8 mouse cellular contexts compared by ENCODE assay signal in genomic region chr7:99483924-99484319, GRCm38 (mm10). TPM values are rescaled to one million over a fixed set of nuclear protein-coding genes. Genes with fewer than 3 reads are reported as not detected.
DNase-seq lines count a peak whose midpoint lies in the region; ATAC-seq and TF ChIP-seq lines count a peak whose summit lies in the region.

No protein-coding gene starts in this region.

- WGBS in limb, embryonic 11.5 days: 47% methylated on average over 8 of the region's 8 CpGs
- 47% methylated on average over 8 of the region's 8 CpGs for WGBS in neural tube, embryonic 12.5 days

- H3K4me2 ChIP-seq in limb, embryonic 11.5 days (ENCODE audit: low read depth, severe bottlenecking): peak overlapping the region; percentile 10; the same call in 1 of the 2 replicates
- peak overlapping the region; percentile 91 for H3K4me2 ChIP-seq in neural tube, embryonic 12.5 days (replicated peaks)

- no peak overlapping the region for H3K9ac ChIP-seq in limb, embryonic 11.5 days (ENCODE audit: low read length)
- H3K9ac ChIP-seq in neural tube, embryonic 12.5 days: no peak overlapping the region

- H3K36me3 ChIP-seq in limb, embryonic 11.5 days (ENCODE audit: control insufficient read depth, insufficient read depth, low read length): peaks cover 23% of the 10 kb centered on the region
- peaks cover 34% of the 10 kb centered on the region for H3K36me3 ChIP-seq in neural tube, embryonic 12.5 days

- ATAC-seq in erythroid progenitor cell, adult 5-6 weeks (replicated peaks; ENCODE audit: low FRiP score, poor library complexity, severe bottlenecking): peak; percentile 4; the same call in 1 of the 2 replicates
- ATAC-seq in limb, embryonic 11.5 days (ENCODE audit: insufficient number of reproducible peaks, low FRiP score, low TSS enrichment, low read depth): peak; percentile 19; the same call in 1 of the 2 replicates
- ATAC-seq in neural tube, embryonic 12.5 days (ENCODE audit: low FRiP score, low read depth): peak; percentile 34

- H3K4me3 ChIP-seq in layer of hippocampus, adult 2 months: peak overlapping the region; percentile 85
- no peak overlapping the region; the same call in 1 of the 2 replicates for H3K4me3 ChIP-seq in limb, embryonic 11.5 days (ENCODE audit: low read depth, low read length)
- H3K4me3 ChIP-seq in neural tube, embryonic 12.5 days: no peak overlapping the region

- no peaks in the 10 kb centered on the region for H3K27me3 ChIP-seq in limb, embryonic 11.5 days (ENCODE audit: control insufficient read depth, insufficient read depth, low read length)
- H3K27me3 ChIP-seq in neural tube, embryonic 12.5 days (replicated peaks): peaks cover 7% of the 10 kb centered on the region; the same call in 1 of the 2 replicates

- H3K9me3 ChIP-seq in limb, embryonic 11.5 days (ENCODE audit: control insufficient read depth, low read length): no peaks in the 10 kb centered on the region
- H3K9me3 ChIP-seq in neural tube, embryonic 12.5 days: no peaks in the 10 kb centered on the region

- H3K4me1 ChIP-seq in limb, embryonic 11.5 days (ENCODE audit: control insufficient read depth, insufficient read depth, low read length): peaks cover 13% of the 10 kb centered on the region
- peaks cover 35% of the 10 kb centered on the region for H3K4me1 ChIP-seq in neural tube, embryonic 12.5 days

- no peak for DNase-seq in layer of hippocampus, adult 2 months (ENCODE audit: low spot score in 2 of 2)
- DNase-seq in layer of hippocampus, postnatal 14 days (ENCODE audit: low spot score in 2 of 2): no peak
- no peak for DNase-seq in limb, embryonic 11.5 days (ENCODE audit: low spot score)
- no peak for DNase-seq in adipocyte (ENCODE audit: low spot score)
- DNase-seq in thymus, adult 18-20 months: no peak
- DNase-seq in ovary, adult 18-20 months (ENCODE audit: low spot score): no peak

- TF ChIP-seq CTCF in layer of hippocampus, adult 2 months (conservative IDR thresholded peaks at IDR 0.05): no peak

- H3K27ac ChIP-seq in layer of hippocampus, adult 2 months: peak overlapping the region; percentile 95
- H3K27ac ChIP-seq in limb, embryonic 11.5 days (replicated peaks; ENCODE audit: low read depth, low read length): no peak overlapping the region
- H3K27ac ChIP-seq in neural tube, embryonic 12.5 days: no peak overlapping the region

RNA-seq across cellular contexts. Expression of gene Rps3, which starts 0.4 kb away (rescaled TPM):
- total RNA-seq in layer of hippocampus, adult 2 months (2021): 100 to 1,000 TPM; 278 to 289 TPM
- 100 to 1,000 TPM; 245 to 264 TPM for total RNA-seq in layer of hippocampus, postnatal 14 days (2021)
- total RNA-seq in erythroid progenitor cell, adult 5-6 weeks (2015; ENCODE audit: low replicate concordance): 386 and 406 TPM in 2 replicates
- total RNA-seq in erythroid progenitor cell, adult 5-6 weeks (2017; ENCODE audit: low replicate concordance): 293 and 564 TPM in 2 replicates
- polyA plus RNA-seq in limb, embryonic 11.5 days (2014; fragmentation: Nextera tagmentation; extraction: Ambion mirVana): 880 and 888 TPM in 2 replicates
- 536 and 541 TPM in 2 replicates for polyA plus RNA-seq in neural tube, embryonic 12.5 days (2016; fragmentation: Nextera tagmentation; extraction: Ambion mirVana)

RNA-seq across cellular contexts. Expression of gene Klhl35, which starts 18.1 kb away (rescaled TPM):
- total RNA-seq in layer of hippocampus, adult 2 months (2021): 1 to 10 TPM; 2.0 to 2.8 TPM
- 1 to 10 TPM; 4.4 to 4.9 TPM for total RNA-seq in layer of hippocampus, postnatal 14 days (2021)
- not detected in 2 replicates for total RNA-seq in erythroid progenitor cell, adult 5-6 weeks (2015; ENCODE audit: low replicate concordance)
- not detected in 2 replicates for total RNA-seq in erythroid progenitor cell, adult 5-6 weeks (2017; ENCODE audit: low replicate concordance)
- polyA plus RNA-seq in limb, embryonic 11.5 days (2014; fragmentation: Nextera tagmentation; extraction: Ambion mirVana): 0.35 and 0.65 TPM in 2 replicates
- 41.1 and 46.9 TPM in 2 replicates for polyA plus RNA-seq in neural tube, embryonic 12.5 days (2016; fragmentation: Nextera tagmentation; extraction: Ambion mirVana)

RNA-seq across cellular contexts. Expression of gene Arrb1, which starts 51.3 kb away (rescaled TPM):
- 100 to 1,000 TPM; 143 to 148 TPM for total RNA-seq in layer of hippocampus, adult 2 months (2021)
- 100 to 1,000 TPM; 137 to 143 TPM for total RNA-seq in layer of hippocampus, postnatal 14 days (2021)
- total RNA-seq in erythroid progenitor cell, adult 5-6 weeks (2015; ENCODE audit: low replicate concordance): 184 TPM in 2 replicates
- 538 and 553 TPM in 2 replicates for total RNA-seq in erythroid progenitor cell, adult 5-6 weeks (2017; ENCODE audit: low replicate concordance)
- 2.9 and 3.3 TPM in 2 replicates for polyA plus RNA-seq in limb, embryonic 11.5 days (2014; fragmentation: Nextera tagmentation; extraction: Ambion mirVana)
- 16.3 and 18.4 TPM in 2 replicates for polyA plus RNA-seq in neural tube, embryonic 12.5 days (2016; fragmentation: Nextera tagmentation; extraction: Ambion mirVana)
